Mouse (Mus musculus) megakaryocyte, embryonic 14.5 days (primary cell): ENCODE measurements around the gene Tmem184b.

Source experiments
- FLI1 ChIP-seq: IDR thresholded peaks from 2 replicates; pipeline ENCODE4 v1.6.1; 2012; ENCODE audit warnings: low read length, inconsistent platforms, mixed read lengths
- GATA1 ChIP-seq: IDR thresholded peaks from 3 replicates; pipeline ENCODE4 v1.6.1; 2012; ENCODE audit warnings: mixed read lengths, low read length, inconsistent platforms, borderline replicate concordance

DNA sequence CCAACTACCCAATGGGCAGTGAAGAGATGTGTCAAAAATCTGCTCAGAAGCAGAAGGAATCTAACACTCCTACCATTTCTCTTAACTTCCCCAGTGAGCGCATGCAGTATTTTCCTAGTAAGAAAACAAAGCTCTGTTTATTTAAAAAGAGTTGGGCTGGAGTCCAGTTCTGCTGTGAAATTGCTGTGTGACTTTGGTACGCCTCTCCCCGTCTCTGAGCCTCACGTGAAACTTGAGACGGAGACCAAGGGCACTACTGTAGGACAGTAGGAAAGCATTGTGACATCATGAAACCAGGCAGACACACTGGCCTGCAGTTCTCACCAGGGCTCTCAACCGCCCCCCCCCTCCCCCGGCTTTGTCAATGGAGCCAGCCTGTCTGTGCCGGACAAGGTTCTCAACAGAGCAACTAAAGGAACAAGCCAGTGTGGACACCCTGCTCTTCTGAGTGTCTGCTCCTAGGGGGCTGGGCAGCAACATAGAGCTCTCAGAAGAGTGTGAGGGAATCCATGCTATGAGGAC is 89.5 kb downstream of the Tmem184b start:
- no peak for TF ChIP-seq GATA1
- TF ChIP-seq FLI1 = no peak
